Mouse (Mus musculus) right cerebral cortex, postnatal 14 days (tissue): ENCODE measurements around the gene Dnajc17.

ENCODE experiments used
- DNase-seq: peaks from one replicate; pipeline ENCODE4 v3.0.0; 2022

The Dnajc17 gene

DNA sequence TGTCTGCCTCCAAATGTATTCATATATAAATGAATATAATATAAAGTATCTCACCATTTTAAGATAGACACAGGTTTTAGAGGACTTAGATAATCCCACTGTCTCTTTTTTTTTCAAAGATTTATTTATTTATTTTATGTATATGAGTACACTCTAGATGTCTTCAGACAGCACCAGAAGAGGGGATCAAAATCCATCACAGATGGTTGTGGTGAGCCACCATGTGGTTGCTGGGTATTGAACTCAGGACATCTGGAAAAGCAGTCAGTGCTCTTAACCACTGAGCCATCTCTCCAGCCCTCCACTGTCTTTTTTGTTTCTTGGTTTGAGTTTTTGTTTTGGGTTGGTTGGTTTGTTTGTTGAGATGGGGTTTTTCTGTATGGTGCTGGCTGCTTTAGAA, 50.8 kb downstream of the Dnajc17 start:
- no peak for DNase-seq

GRCm38 (mm10) chr2:119156681-119157572, 51.7 kb downstream of the Dnajc17 start, which contains the start of gene Rmdn3:
Gene Rmdn3 (minus strand): TSS chr2:119157034.
- peak; percentile 96 for DNase-seq

- peak; percentile 22 for DNase-seq
Measured at GRCm38 (mm10) chr2:119156081-119156680, 52.4 kb downstream of the Dnajc17 start.

- no peak for DNase-seq
Measured at GRCm38 (mm10) chr2:119155388-119155787, 53.2 kb downstream of the Dnajc17 start.

GRCm38 (mm10) chr2:119154683-119155082, 53.9 kb downstream of the Dnajc17 start:
- DNase-seq = no peak

- no peak for DNase-seq
Measured at GRCm38 (mm10) chr2:119152255-119152654, 56.3 kb downstream of the Dnajc17 start.

- no peak for DNase-seq
Measured at GRCm38 (mm10) chr2:119147775-119148174, 60.8 kb downstream of the Dnajc17 start.

DNA sequence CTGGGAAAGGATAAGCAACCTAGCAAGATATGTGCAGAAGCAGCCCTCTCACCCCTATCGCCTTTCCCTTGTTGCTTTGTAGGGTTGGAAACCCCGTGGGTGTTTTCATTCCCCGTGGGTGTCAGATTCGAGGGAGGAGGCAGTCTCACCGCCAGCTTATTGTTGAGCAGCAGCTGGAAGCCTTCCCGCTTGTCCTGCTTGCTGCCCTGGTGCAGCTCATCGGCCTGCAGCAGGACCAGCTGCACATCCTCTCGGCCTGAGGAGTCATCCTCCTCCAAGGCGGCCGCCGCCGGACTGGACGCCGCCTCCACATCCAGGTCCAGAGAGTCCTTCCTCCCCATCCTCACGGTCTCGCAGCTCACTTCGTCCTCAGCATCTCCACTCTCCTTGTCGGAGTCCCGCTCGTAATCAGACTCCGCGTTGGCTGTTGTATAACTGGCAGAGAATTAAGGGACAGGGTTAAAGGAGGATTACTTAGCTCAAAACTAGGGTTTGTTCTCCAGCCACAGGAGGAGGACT, 61.4 kb downstream of the Dnajc17 start:
- DNase-seq = no peak

DNA sequence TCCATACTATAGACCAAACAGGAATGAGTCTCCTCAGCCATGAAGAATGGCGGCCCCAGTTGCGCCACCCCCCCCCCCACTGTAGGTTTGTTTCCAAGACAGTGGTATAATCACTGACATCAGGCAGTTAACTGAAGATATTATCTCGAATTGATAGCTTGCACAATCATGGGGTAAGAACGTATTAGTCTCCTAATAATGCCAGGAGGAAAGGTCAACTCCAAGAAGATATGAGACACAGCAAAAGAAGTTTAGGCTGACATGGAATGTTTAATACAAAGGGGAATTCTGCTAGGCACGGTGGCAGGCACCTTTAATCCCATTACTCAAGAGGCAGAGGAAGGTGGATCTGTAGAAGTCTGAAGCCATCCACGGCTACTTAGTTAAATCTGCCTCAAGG, 62.2 kb downstream of the Dnajc17 start:
- no peak for DNase-seq

DNA sequence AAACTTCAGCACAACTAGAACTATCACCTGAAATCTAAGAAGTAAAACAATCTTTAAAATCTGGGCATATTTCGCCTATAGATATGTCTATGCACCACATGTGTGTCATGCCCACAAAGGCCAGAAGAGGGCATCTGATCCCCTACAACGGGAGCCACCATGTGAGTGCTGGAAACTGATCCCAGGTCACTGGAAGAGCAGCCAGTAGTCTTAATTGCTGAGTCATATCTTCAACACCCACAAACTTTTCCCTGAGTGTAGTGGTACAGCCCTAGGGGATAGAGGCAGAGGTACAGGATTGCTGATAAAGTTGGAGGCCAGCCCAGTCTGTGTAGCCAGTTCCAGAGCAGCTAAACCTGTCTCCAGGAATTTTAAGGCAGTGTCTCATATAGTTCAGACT, 63.4 kb downstream of the Dnajc17 start:
- DNase-seq = no peak

- no peak for DNase-seq
Measured at GRCm38 (mm10) chr2:119136346-119136898, 72.2 kb downstream of the Dnajc17 start.
